Mouse (Mus musculus): Measurements from ENCODE around the gene Tango6. TPM values are rescaled to one million over a fixed set of nuclear protein-coding genes. Genes with fewer than 3 reads are reported as not detected.

Gene Tango6
- 0.64 TPM for polyA plus RNA-seq (2014; fragmentation: Illumina TruSeq; extraction: RNeasy Lipid Tissue Mini Kit (QIAGEN cat#74804); ENCODE audit: low read depth, low replicate concordance)

DNA sequence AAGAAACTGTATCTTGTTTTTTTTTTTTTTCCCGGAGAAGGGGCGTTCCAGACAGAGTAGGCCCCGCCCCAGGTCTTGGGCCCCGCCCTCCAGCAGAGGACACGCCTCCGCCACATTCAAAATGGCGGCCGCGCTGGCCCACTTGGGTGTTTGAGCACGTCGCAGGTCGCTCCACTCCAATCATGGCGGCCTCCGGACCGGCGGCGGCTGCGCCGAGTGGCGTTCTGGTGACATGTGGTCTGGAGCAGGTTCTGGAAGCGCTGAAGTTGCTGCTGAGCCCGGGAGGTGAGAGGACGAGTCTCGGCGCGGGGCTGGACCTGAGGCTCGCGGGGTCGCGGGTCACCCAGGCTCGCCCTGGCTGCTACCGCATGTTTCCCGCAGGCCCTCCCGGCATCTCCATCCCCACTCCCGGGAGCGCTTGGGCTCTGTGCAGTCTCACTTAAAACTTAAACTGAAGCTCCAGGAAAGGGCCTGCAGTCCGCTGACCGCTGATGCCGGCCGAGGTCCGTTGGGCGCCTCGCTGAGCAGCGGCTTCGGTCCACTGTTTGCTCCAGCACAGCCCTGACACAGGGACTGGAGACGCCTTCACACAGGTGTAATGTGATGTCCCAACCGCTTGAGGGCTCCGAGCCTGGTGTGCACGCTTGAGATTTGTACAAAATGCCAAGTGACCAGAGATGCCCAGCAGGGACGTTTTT is at the start of gene Tango6:
Tango6 (plus strand) TSS at position 98 of the 698 bp plus-strand sequence.

DNA sequence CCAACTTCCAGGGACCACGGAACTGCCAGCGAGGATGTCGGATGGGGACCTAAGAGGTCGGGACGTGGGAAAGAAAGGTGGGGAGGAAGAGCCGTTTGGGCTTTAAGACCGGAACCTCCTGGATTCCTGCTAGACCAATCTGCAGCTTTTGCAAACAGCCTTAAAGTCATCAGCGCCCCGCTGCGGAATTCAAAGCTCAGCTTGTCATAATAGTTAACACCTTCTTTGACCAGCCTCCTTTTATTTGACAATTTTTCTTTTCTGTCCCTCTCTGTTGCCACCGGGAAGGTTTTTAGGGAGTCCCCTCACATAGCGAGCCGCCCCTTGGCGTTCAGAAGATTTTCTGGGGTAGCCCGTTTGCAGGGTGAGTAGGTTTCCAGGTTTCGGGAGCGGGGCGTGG is 187.2 kb downstream of the Tango6 start, which contains the start of gene Has3:
Has3 (plus strand) TSS at position 192 of the 400 bp plus-strand sequence.

DNA sequence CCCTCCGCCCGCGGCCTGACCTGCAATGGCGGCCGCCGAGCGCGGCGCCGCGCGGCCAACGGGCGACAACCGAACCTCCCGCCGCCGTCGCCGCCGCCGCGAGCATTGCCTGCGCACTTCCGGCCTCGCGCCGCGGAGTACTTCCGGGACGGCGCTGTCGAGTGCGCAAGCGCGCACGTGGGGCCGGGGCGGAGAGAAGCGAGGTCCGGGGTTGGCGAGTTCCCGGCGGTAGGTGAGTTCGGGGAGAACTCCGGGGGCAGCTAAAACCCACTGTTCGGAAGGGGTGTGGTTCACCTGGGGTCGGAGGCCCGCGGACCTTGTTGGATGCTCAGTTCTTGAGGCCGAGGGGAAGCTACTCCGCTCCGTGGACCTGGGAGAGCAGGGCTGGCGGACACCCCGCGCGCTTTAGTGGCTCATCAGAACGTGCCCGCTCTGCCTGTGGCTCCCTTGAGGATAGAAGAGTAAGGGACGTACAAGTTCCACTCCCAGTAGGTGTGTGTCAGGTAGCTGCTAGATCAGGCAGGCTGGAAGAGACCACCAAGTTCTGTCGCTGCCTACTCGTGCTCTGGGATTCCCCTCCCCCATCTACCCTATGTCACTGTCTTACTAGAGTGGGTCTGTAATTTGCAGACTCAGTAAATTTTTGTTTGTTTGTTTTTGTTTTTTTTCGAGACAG is 210.8 kb downstream of the Tango6 start, which contains the start of gene Utp4:
Utp4 (plus strand) TSS at position 156 of the 676 bp plus-strand sequence.

Other genes with a start within 250 kb of the Tango6 start
- gene 6030452D12Rik, start 182.5 kb upstream of the Tango6 start, polyA plus RNA-seq (2014; fragmentation: Illumina TruSeq; extraction: RNeasy Lipid Tissue Mini Kit (QIAGEN cat#74804); ENCODE audit: low read depth, low replicate concordance) = not detected
- gene Cdh3, start 172.2 kb upstream of the Tango6 start, polyA plus RNA-seq (2014; fragmentation: Illumina TruSeq; extraction: RNeasy Lipid Tissue Mini Kit (QIAGEN cat#74804); ENCODE audit: low read depth, low replicate concordance) = not detected
- not detected for gene Gm10073, start 109.6 kb upstream of the Tango6 start, polyA plus RNA-seq (2014; fragmentation: Illumina TruSeq; extraction: RNeasy Lipid Tissue Mini Kit (QIAGEN cat#74804); ENCODE audit: low read depth, low replicate concordance)
- gene Cdh1, start 79.7 kb upstream of the Tango6 start, polyA plus RNA-seq (2014; fragmentation: Illumina TruSeq; extraction: RNeasy Lipid Tissue Mini Kit (QIAGEN cat#74804); ENCODE audit: low read depth, low replicate concordance) = 28.3 TPM
- gene Has3, start 187.2 kb downstream of the Tango6 start, polyA plus RNA-seq (2014; fragmentation: Illumina TruSeq; extraction: RNeasy Lipid Tissue Mini Kit (QIAGEN cat#74804); ENCODE audit: low read depth, low replicate concordance) = not detected
- 12.8 TPM for gene Utp4, start 210.6 kb downstream of the Tango6 start, polyA plus RNA-seq (2014; fragmentation: Illumina TruSeq; extraction: RNeasy Lipid Tissue Mini Kit (QIAGEN cat#74804); ENCODE audit: low read depth, low replicate concordance)